Mouse (Mus musculus) hindbrain, postnatal 0 days (tissue): ENCODE data around the gene Stac3. TPM values are rescaled to one million over a fixed set of nuclear protein-coding genes. Genes with fewer than 3 reads are reported as not detected.
A peak's percentile ranks its signal among the peaks of the same experiment; 100 is the strongest.

ENCODE experiments used
- ATAC-seq: fragments of 200-750 bp; cut with Nextera tagmentation; 2 replicates; pipeline ENCODE4 v1.8.0; 2017; ENCODE audit warnings: mild to moderate bottlenecking, moderate TSS enrichment, moderate library complexity
- DNase-seq: peaks from one replicate; pipeline ENCODE4 v3.0.0-alpha.2; 2015; ENCODE audit warnings: low spot score
- H3K27ac ChIP-seq: fragments of 300-500 bp; sonication (generic); 2 replicates; pipeline ENCODE4 v1.5.1; 2014; ENCODE audit warnings: mild to moderate bottlenecking
- H3K27me3 ChIP-seq: fragments of 300-500 bp; sonication (generic); 2 replicates; pipeline ENCODE4 v1.6.1; 2014; ENCODE audit warnings: low read length, mixed read lengths; ENCODE audit not compliant: insufficient read depth
- H3K36me3 ChIP-seq: fragments of 300-500 bp; sonication (generic); 2 replicates; pipeline ENCODE4 v1.6.1; 2014; ENCODE audit warnings: low read length, mixed read lengths; ENCODE audit not compliant: insufficient read depth
- H3K4me1 ChIP-seq: fragments of 300-500 bp; sonication (generic); 2 replicates; pipeline ENCODE4 v1.6.1; 2014; ENCODE audit warnings: antibody characterized with exemption, low read length, mixed read lengths; ENCODE audit not compliant: insufficient read depth
- H3K4me2 ChIP-seq: fragments of 300-500 bp; sonication (generic); 2 replicates; pipeline ENCODE4 v1.6.1; 2014; ENCODE audit warnings: low read depth, mild to moderate bottlenecking, low read length, moderate library complexity, mixed read lengths
- H3K4me3 ChIP-seq: fragments of 300-500 bp; sonication (generic); 2 replicates; pipeline ENCODE4 v1.5.1; 2014; ENCODE audit warnings: low read length
- H3K9ac ChIP-seq: fragments of 300-500 bp; sonication (generic); replicated peaks from 2 replicates; pipeline ENCODE4 v1.6.1; 2014; ENCODE audit warnings: mild to moderate bottlenecking, low read length, moderate library complexity, mixed read lengths
- H3K9me3 ChIP-seq: fragments of 300-500 bp; sonication (generic); 2 replicates; pipeline ENCODE4 v1.6.1; 2016; ENCODE audit warnings: low read length, mixed read lengths
- CTCF ChIP-seq: IDR thresholded peaks from 2 replicates; pipeline ENCODE4 v1.5.1; 2016; ENCODE audit warnings: antibody characterized with exemption, control low read depth, low read depth
- WGBS: fragments of 180-500 bp; shearing (Covaris S2); extraction: QIAGEN DNeasy Blood & Tissue Kit; methylation state at CpG from one replicate; pipeline ENCODE4 v1.1.7; 2014; 5-methylcytosine and 5-hydroxymethylcytosine counted together
- polyA plus RNA-seq: library from polyadenylated mRNA; unstranded; fragments of >200 nt; fragmentation: Nextera tagmentation; extraction: Ambion mirVana; gene quantifications from 2 replicates; pipeline ENCODE4 v1.2.1, GENCODE M21; 2015
- total RNA-seq: library from RNA; depleted of rRNA; stranded (reverse); fragments of >200 nt; gene quantifications from 2 replicates; pipeline ENCODE4 v1.2.3, GENCODE M21; 2014

The Stac3 gene
- total and polyA plus RNA-seq, 2 experiments from 2014 or later, result 1.4 to 3.7 TPM

DNA sequence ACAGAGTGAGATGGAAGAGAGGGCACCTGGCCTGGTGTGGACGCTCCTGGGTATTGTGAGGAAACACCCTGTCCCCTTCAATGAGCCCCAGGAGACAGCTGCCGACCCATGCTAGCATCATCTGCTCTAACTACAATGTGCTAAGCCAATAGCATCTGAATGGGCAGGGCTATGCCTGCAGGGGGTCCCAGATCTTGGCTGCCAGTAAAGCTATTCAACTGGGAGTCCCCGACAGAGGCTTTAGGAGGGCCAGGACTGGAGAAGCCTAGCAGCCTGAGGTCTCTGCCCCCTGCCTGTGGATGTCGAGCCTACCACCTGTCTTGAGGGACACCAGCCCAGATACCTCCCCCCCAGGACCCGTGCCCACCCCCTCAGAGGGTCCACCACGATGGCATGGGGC, 41.2 kb downstream of the Stac3 start:
- H3K9me3 ChIP-seq, result no peaks in the 10 kb centered on the region
- 27% methylated on average over 6 of the region's 6 CpGs for WGBS
- H3K27me3 ChIP-seq, result no peaks in the 10 kb centered on the region
- H3K4me2 ChIP-seq, result no peak overlapping the region
- no peak for TF ChIP-seq CTCF
- H3K4me3 ChIP-seq, result no peak overlapping the region
- DNase-seq (peak; percentile 62), ATAC-seq (no peak)
- H3K9ac ChIP-seq, result no peak overlapping the region
- peak overlapping the region; percentile 52; the same call in 1 of the 2 replicates for H3K27ac ChIP-seq
- H3K4me1 ChIP-seq, result no peaks in the 10 kb centered on the region
- peaks cover 79% of the 10 kb centered on the region for H3K36me3 ChIP-seq

DNA sequence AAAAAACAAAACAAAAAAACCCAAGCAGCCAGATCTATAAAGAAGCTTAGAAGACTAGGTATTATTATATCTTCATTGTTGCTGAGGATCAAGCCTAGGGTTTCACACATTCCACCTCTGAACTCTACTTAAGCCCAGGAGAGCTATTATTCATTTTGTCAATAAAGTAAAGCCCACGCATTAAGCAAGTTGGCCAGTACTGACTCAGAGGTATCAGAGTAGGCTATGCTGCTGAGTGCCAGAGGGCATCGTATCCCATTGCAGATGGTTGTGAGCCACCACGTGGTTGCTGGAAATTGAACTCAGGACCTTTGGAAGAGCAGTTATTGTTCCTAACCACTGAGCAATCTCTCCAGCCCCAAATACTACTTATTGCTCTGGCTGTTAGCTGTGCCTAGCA, 42.4 kb downstream of the Stac3 start:
- DNase-seq (no peak), ATAC-seq (no peak)
- Histone ChIP-seq H3K9ac (no peak overlapping the region), H3K27ac (no peak overlapping the region), H3K27me3 (no peaks in the 10 kb centered on the region), H3K9me3 (no peaks in the 10 kb centered on the region), H3K4me3 (no peak overlapping the region), H3K36me3 (peaks cover 87% of the 10 kb centered on the region), H3K4me2 (no peak overlapping the region), H3K4me1 (no peaks in the 10 kb centered on the region)
- WGBS, result 65% methylated on average over 3 of the region's 3 CpGs
- TF ChIP-seq CTCF, result no peak

DNA sequence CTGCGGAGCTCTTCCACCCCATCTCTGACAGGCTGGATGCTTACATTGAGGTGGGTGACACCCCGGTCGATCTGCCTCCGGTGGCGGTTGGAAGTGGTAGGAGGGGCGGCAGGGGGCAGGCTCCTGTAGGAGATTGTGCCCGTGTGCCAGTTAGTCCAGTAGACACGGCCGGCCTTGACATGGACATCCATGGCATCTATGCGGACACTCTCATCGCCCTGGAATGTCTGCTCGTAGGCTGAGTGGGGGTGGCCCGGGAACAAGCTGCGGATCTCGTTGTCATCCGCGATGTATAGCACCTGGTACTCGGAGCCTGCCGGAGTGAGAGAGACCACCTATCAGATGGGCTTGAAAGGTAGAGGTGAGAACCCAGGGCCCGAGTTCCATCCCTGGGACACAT, 42.9 kb downstream of the Stac3 start:
- TF ChIP-seq CTCF, result no peak
- no peak overlapping the region for H3K4me2 ChIP-seq
- no peak overlapping the region for H3K27ac ChIP-seq
- H3K9me3 ChIP-seq, result no peaks in the 10 kb centered on the region
- no peak overlapping the region for H3K9ac ChIP-seq
- H3K27me3 ChIP-seq, result no peaks in the 10 kb centered on the region
- ATAC-seq (no peak), DNase-seq (no peak)
- H3K36me3 ChIP-seq, result peaks cover 87% of the 10 kb centered on the region
- WGBS, result 93% methylated on average over 20 of the region's 20 CpGs
- no peaks in the 10 kb centered on the region for H3K4me1 ChIP-seq
- no peak overlapping the region for H3K4me3 ChIP-seq

DNA sequence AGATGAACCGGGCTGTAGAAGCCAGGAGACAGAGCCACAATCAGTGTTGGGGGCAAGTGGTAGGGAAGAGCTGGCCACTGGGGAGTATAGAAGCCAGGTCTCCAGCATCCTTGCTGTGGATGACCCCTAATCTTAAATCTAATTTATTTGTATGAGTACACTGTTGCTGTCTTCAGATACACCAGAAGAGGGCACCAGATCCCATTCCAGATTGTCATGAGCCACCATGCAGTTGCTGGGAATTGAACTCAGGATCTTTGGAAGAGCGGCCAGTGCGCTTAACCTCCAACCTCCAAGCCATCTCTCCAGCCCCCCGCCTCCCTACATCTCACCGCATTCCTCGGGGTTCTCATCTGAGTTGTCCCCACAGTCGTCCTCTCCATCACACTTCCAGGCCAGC, 45.0 kb downstream of the Stac3 start:
- no peaks in the 10 kb centered on the region for H3K4me1 ChIP-seq
- ATAC-seq (no peak), DNase-seq (no peak)
- no peaks in the 10 kb centered on the region for H3K9me3 ChIP-seq
- 89% methylated on average over 7 of the region's 7 CpGs for WGBS
- H3K4me3 ChIP-seq, result no peak overlapping the region
- H3K4me2 ChIP-seq, result no peak overlapping the region
- peaks cover 93% of the 10 kb centered on the region for H3K36me3 ChIP-seq
- no peak overlapping the region for H3K9ac ChIP-seq
- H3K27me3 ChIP-seq, result no peaks in the 10 kb centered on the region
- no peak overlapping the region for H3K27ac ChIP-seq
- peak; percentile 61 for TF ChIP-seq CTCF

DNA sequence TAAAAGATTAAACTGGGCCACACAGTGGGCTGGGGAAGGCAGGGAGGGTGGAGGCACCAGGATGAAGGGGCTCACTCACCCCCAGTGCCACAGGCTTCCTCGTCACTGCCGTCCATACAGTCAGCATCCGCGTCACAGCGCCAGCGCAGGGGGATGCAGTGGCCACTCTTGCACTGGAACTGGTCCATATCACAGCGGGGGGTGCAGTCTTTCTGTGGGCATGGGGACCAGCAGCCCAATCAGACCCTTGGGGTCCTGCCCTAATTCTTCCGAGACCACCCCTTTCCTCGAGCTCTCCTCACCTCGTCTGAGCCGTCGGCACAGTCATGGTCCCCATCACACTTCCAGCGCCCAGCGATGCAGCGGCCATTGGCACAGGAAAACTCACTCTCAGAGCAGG, 46.8 kb downstream of the Stac3 start:
- TF ChIP-seq CTCF, result no peak
- no peaks in the 10 kb centered on the region for H3K27me3 ChIP-seq
- no peak overlapping the region for H3K4me2 ChIP-seq
- ATAC-seq, result no peak
- H3K4me3 ChIP-seq, result no peak overlapping the region
- H3K27ac ChIP-seq, result no peak overlapping the region
- no peaks in the 10 kb centered on the region for H3K4me1 ChIP-seq
- peaks cover 96% of the 10 kb centered on the region for H3K36me3 ChIP-seq
- H3K9ac ChIP-seq, result no peak overlapping the region
- H3K9me3 ChIP-seq, result no peaks in the 10 kb centered on the region
- 89% methylated on average over 15 of the region's 15 CpGs for WGBS
- DNase-seq, result no peak

DNA sequence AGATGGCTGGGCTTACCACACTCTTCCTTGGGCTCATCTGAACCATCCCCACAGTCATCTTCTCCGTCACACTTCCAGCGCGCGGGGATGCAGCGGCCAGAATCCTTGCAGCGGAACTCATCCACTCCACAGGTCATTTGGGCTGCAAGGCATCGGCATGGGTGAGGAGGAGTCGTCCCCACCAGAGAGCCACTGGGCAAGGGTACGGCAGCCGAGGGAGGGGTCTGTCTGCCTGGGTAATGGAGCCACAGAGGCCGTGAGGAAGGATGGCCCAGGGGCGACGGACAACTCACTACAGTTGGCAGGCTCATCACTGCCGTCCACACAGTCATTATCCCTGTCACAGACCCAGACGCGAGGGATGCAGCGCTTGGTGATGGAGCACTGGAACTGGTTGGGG, 48.4 kb downstream of the Stac3 start:
- no peaks in the 10 kb centered on the region for H3K4me1 ChIP-seq
- WGBS, result 82% methylated on average over 17 of the region's 17 CpGs
- TF ChIP-seq CTCF, result no peak
- H3K27me3 ChIP-seq, result no peaks in the 10 kb centered on the region
- H3K4me2 ChIP-seq, result no peak overlapping the region
- no peak overlapping the region for H3K9ac ChIP-seq
- peaks cover 96% of the 10 kb centered on the region for H3K36me3 ChIP-seq
- DNase-seq (no peak), ATAC-seq (no peak)
- no peak overlapping the region for H3K27ac ChIP-seq
- H3K4me3 ChIP-seq, result no peak overlapping the region
- no peaks in the 10 kb centered on the region for H3K9me3 ChIP-seq

DNA sequence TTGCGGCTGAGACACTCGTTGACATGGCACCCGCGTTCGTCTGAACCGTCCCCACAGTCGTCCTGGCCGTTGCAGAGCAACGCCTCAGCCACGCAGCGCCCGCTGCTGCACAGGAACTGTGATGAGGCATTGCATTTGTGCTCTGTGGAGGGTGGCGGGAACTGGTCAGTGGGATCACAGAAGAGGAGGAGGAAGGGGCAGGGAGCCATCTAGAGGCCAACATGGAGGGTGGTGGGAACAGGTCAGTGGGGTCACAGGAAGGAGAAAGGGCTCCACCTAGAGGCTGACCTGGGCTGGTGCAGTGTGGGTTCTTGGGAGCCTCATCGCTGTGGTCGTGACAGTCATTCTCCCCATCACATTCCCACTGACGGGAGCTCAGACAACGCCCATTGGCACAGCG, 54.2 kb downstream of the Stac3 start:
- Histone ChIP-seq H3K27me3 (no peaks in the 10 kb centered on the region), H3K9ac (no peak overlapping the region), H3K4me2 (no peak overlapping the region), H3K27ac (no peak overlapping the region), H3K4me3 (no peak overlapping the region), H3K9me3 (no peaks in the 10 kb centered on the region), H3K4me1 (no peaks in the 10 kb centered on the region), H3K36me3 (peaks cover 93% of the 10 kb centered on the region)
- peak; percentile 63 for DNase-seq
- peak; percentile 79 for ATAC-seq
- TF ChIP-seq CTCF, result peak; percentile 88
- 55% methylated on average over 18 of the region's 18 CpGs for WGBS
